Mouse (Mus musculus): ENCODE data around the gene Hist1h4m. TPM values are rescaled to one million over a fixed set of nuclear protein-coding genes. Genes with fewer than 3 reads are reported as not detected.
"Not testable (repeated sequence)": the region's sequence is repeated elsewhere in the genome, so short reads cannot be mapped to it uniquely, and the experiment has no call there.

Gene Hist1h4m
- total RNA-seq (2018; cell fraction: chromatin; rRNA removed), result 100 to 1,000 TPM in 3 of 26 experiments, 10 to 100 TPM in 23; 13.1 to 169 (median 33.8) TPM
- 100 to 1,000 TPM in 9 of 26 experiments, 10 to 100 TPM in 17; 26.7 to 206 (median 71.6) TPM for total RNA-seq (2018; cell fraction: cytosol; rRNA removed)
- total RNA-seq (2018; cell fraction: nucleus; rRNA removed), result 100 to 1,000 TPM in 5 of 26 experiments, 10 to 100 TPM in 20, 1 to 10 TPM in 1; 9.2 to 271 (median 64.3) TPM
- 1.4 TPM in 1 of 3 replicates, not detected in the others for polyA plus RNA-seq (2018)

GRCm38 (mm10) chr13:21811539-21811938 lies at the start of gene Hist1h4m:
TSS of gene Hist1h4m (plus strand) at chr13:21811746.
- H3K79me2 ChIP-seq (ENCODE audit: inconsistent target); H3K36me3 ChIP-seq (ENCODE audit: inconsistent target); H3K27ac ChIP-seq; H3K4me3 ChIP-seq (ENCODE audit: inconsistent target): not testable (repeated sequence)
- no CpG with 5 or more reads among the region's 24 CpGs for WGBS (ENCODE audit: missing documents)

- Histone ChIP-seq H3K79me2 (ENCODE audit: inconsistent target) (no peaks in the 10 kb centered on the region), H3K27ac (peak overlapping the region; percentile 86), H3K4me3 (ENCODE audit: inconsistent target) (peak overlapping the region; percentile 58), H3K36me3 (ENCODE audit: inconsistent target) (no peaks in the 10 kb centered on the region)
- WGBS (ENCODE audit: missing documents), result under 1% methylated on average over 31 of the region's 33 CpGs
Observed at GRCm38 (mm10) chr13:21778814-21779766, 32.5 kb upstream of the Hist1h4m start.

- whole genome bisulfite sequencing (ENCODE audit: missing documents), result under 1% methylated on average over 43 of the region's 44 CpGs
- H3K4me3 ChIP-seq (ENCODE audit: inconsistent target), result peak within 1 kb of the TSS; percentile 58
- H3K27ac ChIP-seq, result peak within 1 kb of the TSS; percentile 86
- no peaks in the 10 kb centered on the region for H3K36me3 ChIP-seq (ENCODE audit: inconsistent target)
- H3K79me2 ChIP-seq (ENCODE audit: inconsistent target), result no peaks in the 10 kb centered on the region
Observed at GRCm38 (mm10) chr13:21779767-21780731, 31.5 kb upstream of the Hist1h4m start, which contains the start of gene Hist1h1b. TSS of gene Hist1h1b (minus strand) at chr13:21780625.

GRCm38 (mm10) chr13:21781021-21781555 lies 30.5 kb upstream of the Hist1h4m start:
- 60% methylated on average over 5 of the region's 6 CpGs for WGBS (ENCODE audit: missing documents)
- peak overlapping the region; percentile 86 for H3K27ac ChIP-seq
- H3K4me3 ChIP-seq (ENCODE audit: inconsistent target), result peak overlapping the region; percentile 58; the same call in 1 of the 2 replicates
- H3K36me3 ChIP-seq (ENCODE audit: inconsistent target), result no peaks in the 10 kb centered on the region
- H3K79me2 ChIP-seq (ENCODE audit: inconsistent target), result no peaks in the 10 kb centered on the region

- Histone ChIP-seq H3K4me3 (ENCODE audit: inconsistent target) (no peak overlapping the region), H3K27ac (peak overlapping the region; percentile 86), H3K79me2 (ENCODE audit: inconsistent target) (no peaks in the 10 kb centered on the region), H3K36me3 (ENCODE audit: inconsistent target) (no peaks in the 10 kb centered on the region)
- 100% methylated on average over 1 of the region's 1 CpGs for WGBS (ENCODE audit: missing documents)
Observed at GRCm38 (mm10) chr13:21781639-21782038, 29.9 kb upstream of the Hist1h4m start.

- not testable (repeated sequence) for H3K36me3 ChIP-seq (ENCODE audit: inconsistent target); H3K79me2 ChIP-seq (ENCODE audit: inconsistent target)
- Histone ChIP-seq H3K4me3 (ENCODE audit: inconsistent target) (peak overlapping the region; percentile 23; the same call in 1 of the 2 replicates), H3K27ac (peak overlapping the region; percentile 86)
- 4% methylated on average over 10 of the region's 35 CpGs for WGBS (ENCODE audit: missing documents)
Observed at GRCm38 (mm10) chr13:21782361-21783254, 28.9 kb upstream of the Hist1h4m start.

- H3K4me3 ChIP-seq (ENCODE audit: inconsistent target), result peak within 1 kb of the TSS; percentile 29
- H3K36me3 ChIP-seq (ENCODE audit: inconsistent target), result no peaks in the 10 kb centered on the region
- H3K27ac ChIP-seq, result peak within 1 kb of the TSS; percentile 88
- WGBS (ENCODE audit: missing documents), result 4% methylated on average over 6 of the region's 20 CpGs
- H3K79me2 ChIP-seq (ENCODE audit: inconsistent target), result no peaks in the 10 kb centered on the region
Observed at GRCm38 (mm10) chr13:21783255-21783617, 28.3 kb upstream of the Hist1h4m start, which contains the start of gene Hist1h3i. TSS of gene Hist1h3i (minus strand) at chr13:21783370.

GRCm38 (mm10) chr13:21783734-21784161 lies 27.8 kb upstream of the Hist1h4m start:
- H3K27ac ChIP-seq, result peak overlapping the region; percentile 88
- H3K4me3 ChIP-seq (ENCODE audit: inconsistent target), result peak overlapping the region; percentile 29
- 15% methylated on average over 9 of the region's 9 CpGs for WGBS (ENCODE audit: missing documents)

GRCm38 (mm10) chr13:21784311-21784710 lies 27.2 kb upstream of the Hist1h4m start:
- H3K79me2 ChIP-seq (ENCODE audit: inconsistent target), result no peaks in the 10 kb centered on the region
- H3K27ac ChIP-seq, result peak overlapping the region; percentile 88
- no peak overlapping the region; the same call in 1 of the 2 replicates for H3K4me3 ChIP-seq (ENCODE audit: inconsistent target)
- no peaks in the 10 kb centered on the region for H3K36me3 ChIP-seq (ENCODE audit: inconsistent target)
- 88% methylated on average over 6 of the region's 6 CpGs for WGBS (ENCODE audit: missing documents)

More at GRCm38 (mm10) chr13:21783734-21784161, 27.8 kb upstream of the Hist1h4m start:
- H3K36me3 ChIP-seq (ENCODE audit: inconsistent target), result no peaks in the 10 kb centered on the region
- H3K79me2 ChIP-seq (ENCODE audit: inconsistent target), result no peaks in the 10 kb centered on the region

GRCm38 (mm10) chr13:21786189-21786898 lies 25.2 kb upstream of the Hist1h4m start:
- WGBS (ENCODE audit: missing documents), result 29% methylated on average over 7 of the region's 8 CpGs
- peak overlapping the region; percentile 20 for H3K4me3 ChIP-seq (ENCODE audit: inconsistent target)
- peak overlapping the region; percentile 88 for H3K27ac ChIP-seq

GRCm38 (mm10) chr13:21786899-21787629 lies 24.5 kb upstream of the Hist1h4m start, which contains the start of the genes Hist1h2an and Hist1h2bp:
TSS of gene Hist1h2an (minus strand) at chr13:21787218.
TSS of gene Hist1h2bp (plus strand) at chr13:21787461.
- under 1% methylated on average over 22 of the region's 63 CpGs for WGBS (ENCODE audit: missing documents)
- H3K36me3 ChIP-seq (ENCODE audit: inconsistent target); H3K79me2 ChIP-seq (ENCODE audit: inconsistent target): not testable (repeated sequence)
- H3K4me3 ChIP-seq (ENCODE audit: inconsistent target), result peak within 1 kb of the TSS; percentile 20
- peak within 1 kb of the TSS; percentile 88 for H3K27ac ChIP-seq

More at GRCm38 (mm10) chr13:21786189-21786898, 25.2 kb upstream of the Hist1h4m start:
- H3K36me3 ChIP-seq (ENCODE audit: inconsistent target), result no peaks in the 10 kb centered on the region
- no peaks in the 10 kb centered on the region for H3K79me2 ChIP-seq (ENCODE audit: inconsistent target)

All from macrophage (primary cell).